Mouse (Mus musculus): ENCODE results near the gene Clec12b. TPM values are rescaled to one million over a fixed set of nuclear protein-coding genes. Genes with fewer than 3 reads are reported as not detected.
"Not testable (repeated sequence)": the region's sequence is repeated elsewhere in the genome, so short reads cannot be mapped to it uniquely, and the experiment has no call there.

Gene Clec12b
- polyA plus RNA-seq, 1 experiment from 2014 or later, result 0.10 TPM

DNA sequence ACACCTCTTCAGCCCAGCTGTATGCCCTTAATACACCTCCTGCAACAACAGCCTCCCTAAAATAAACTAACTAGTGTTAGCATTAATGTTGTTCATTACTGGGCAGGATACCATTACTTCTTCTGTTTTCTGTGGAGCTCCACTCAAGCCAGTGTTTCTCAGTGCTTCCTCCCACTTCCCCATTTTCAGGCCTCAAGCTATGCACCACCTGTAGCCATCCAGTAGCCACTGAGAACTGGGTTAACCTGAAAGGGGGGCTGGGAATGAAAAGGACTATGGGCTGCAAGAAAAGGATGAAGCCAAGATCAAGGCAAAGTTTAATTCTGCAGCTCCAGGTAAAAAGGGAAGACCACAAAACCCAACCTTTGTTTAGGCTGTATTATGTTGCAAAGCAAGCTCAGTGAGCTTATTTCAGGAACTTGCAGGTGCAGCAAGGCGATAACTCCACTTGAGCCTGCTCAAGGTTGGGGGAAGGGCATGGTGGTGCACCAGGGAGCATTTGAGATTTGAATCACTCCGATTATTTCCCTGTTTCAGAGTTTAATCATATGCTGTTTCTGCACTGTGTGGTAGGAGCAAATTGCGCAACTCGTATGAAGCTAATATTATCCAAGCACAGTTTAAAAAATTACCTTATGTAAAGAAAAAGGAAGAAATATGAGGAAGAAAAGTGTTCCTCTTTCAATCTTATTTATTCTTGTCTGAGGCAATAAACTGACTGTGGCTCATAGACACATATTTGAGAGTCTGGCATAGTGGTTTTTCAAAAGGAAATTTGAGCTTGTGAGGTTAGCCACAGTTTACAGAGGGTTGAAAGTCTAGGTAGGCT, 35.9 kb downstream of the Clec12b start:
- peak; percentile 96 for ATAC-seq
- Histone ChIP-seq H3K27me3 (replicated peaks; ENCODE audit: control insufficient read depth, insufficient read depth, low read length) (no peaks in the 10 kb centered on the region), H3K27ac (ENCODE audit: low read length) (no peak overlapping the region), H3K9ac (ENCODE audit: low read depth, low read length) (no peak overlapping the region), H3K36me3 (ENCODE audit: control insufficient read depth, insufficient read depth, low read length) (no peaks in the 10 kb centered on the region), H3K4me3 (ENCODE audit: low read length) (no peak overlapping the region), H3K4me1 (ENCODE audit: control insufficient read depth, insufficient read depth, low read length) (no peaks in the 10 kb centered on the region), H3K9me3 (ENCODE audit: control insufficient read depth, low read length) (peaks cover 5% of the 10 kb centered on the region), H3K4me2 (ENCODE audit: low read depth, low read length) (no peak overlapping the region)
- 48% methylated on average over 4 of the region's 4 CpGs for WGBS

DNA sequence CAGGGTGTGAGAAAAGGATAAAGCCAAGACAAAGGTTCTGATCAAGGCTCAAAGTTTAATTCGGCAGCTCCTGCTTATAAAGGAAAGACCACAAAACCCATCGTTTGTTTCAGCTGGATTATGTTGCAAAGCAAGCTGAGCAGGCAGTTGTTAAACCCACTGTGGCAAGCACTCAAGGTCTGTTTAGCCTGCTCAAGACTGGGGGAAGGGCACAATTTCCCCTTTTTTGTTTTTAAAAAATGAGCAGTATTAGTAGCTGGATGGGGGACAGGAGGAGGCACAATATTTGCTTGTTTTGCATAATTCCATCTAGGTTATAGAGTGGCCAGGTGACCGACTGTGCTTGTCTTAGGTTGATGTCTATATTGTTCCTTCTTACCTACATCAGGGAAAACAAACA, 41.3 kb downstream of the Clec12b start:
- peaks cover 5% of the 10 kb centered on the region for H3K9me3 ChIP-seq (ENCODE audit: control insufficient read depth, low read length)
- H3K36me3 ChIP-seq (ENCODE audit: control insufficient read depth, insufficient read depth, low read length), result no peaks in the 10 kb centered on the region
- H3K4me1 ChIP-seq (ENCODE audit: control insufficient read depth, insufficient read depth, low read length), result no peaks in the 10 kb centered on the region
- H3K27me3 ChIP-seq (replicated peaks; ENCODE audit: control insufficient read depth, insufficient read depth, low read length), result no peaks in the 10 kb centered on the region
- no peak for ATAC-seq
- no peak overlapping the region for H3K4me3 ChIP-seq (ENCODE audit: low read length)
- WGBS, result 78% methylated on average over 3 of the region's 3 CpGs
- no peak overlapping the region for H3K27ac ChIP-seq (ENCODE audit: low read length)
- no peak overlapping the region for H3K4me2 ChIP-seq (ENCODE audit: low read depth, low read length)
- no peak overlapping the region for H3K9ac ChIP-seq (ENCODE audit: low read depth, low read length)

- H3K9ac ChIP-seq (ENCODE audit: low read depth, low read length); H3K4me1 ChIP-seq (ENCODE audit: control insufficient read depth, insufficient read depth, low read length); H3K27me3 ChIP-seq (replicated peaks; ENCODE audit: control insufficient read depth, insufficient read depth, low read length); H3K9me3 ChIP-seq (ENCODE audit: control insufficient read depth, low read length); H3K4me3 ChIP-seq (ENCODE audit: low read length); H3K36me3 ChIP-seq (ENCODE audit: control insufficient read depth, insufficient read depth, low read length); ATAC-seq; H3K4me2 ChIP-seq (ENCODE audit: low read depth, low read length); H3K27ac ChIP-seq (ENCODE audit: low read length): not testable (repeated sequence)
- whole genome bisulfite sequencing, result 76% methylated on average over 4 of the region's 4 CpGs
Observed at GRCm38 (mm10) chr6:129342391-129342790, 43.3 kb downstream of the Clec12b start, which contains the start of gene Clec12a. Clec12a (plus strand) TSS chr6:129342691.

DNA sequence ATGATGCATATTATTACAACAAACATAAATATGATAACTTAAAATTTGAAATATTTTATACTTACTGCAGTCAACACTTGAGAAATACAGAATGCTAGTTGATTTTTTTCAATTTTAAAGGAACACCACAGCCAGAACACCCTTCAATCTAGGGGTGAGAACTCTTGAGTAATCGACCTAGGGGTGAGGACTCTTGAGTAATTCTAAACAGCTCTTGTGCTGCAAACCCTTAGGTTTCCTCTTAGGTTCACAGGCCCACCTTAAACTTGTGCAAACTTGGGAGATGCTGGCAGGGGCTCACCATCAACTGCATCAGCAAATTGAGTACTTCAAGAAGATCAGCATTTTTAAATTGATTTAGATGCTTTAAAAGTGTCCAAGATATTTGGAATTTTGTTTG, 47.9 kb downstream of the Clec12b start:
- H3K9ac ChIP-seq (ENCODE audit: low read depth, low read length), result no peak overlapping the region
- no peaks in the 10 kb centered on the region for H3K9me3 ChIP-seq (ENCODE audit: control insufficient read depth, low read length)
- no peaks in the 10 kb centered on the region for H3K27me3 ChIP-seq (replicated peaks; ENCODE audit: control insufficient read depth, insufficient read depth, low read length)
- H3K27ac ChIP-seq (ENCODE audit: low read length), result no peak overlapping the region
- no peaks in the 10 kb centered on the region for H3K36me3 ChIP-seq (ENCODE audit: control insufficient read depth, insufficient read depth, low read length)
- H3K4me2 ChIP-seq (ENCODE audit: low read depth, low read length), result no peak overlapping the region
- H3K4me1 ChIP-seq (ENCODE audit: control insufficient read depth, insufficient read depth, low read length), result no peaks in the 10 kb centered on the region
- WGBS, result 82% methylated on average over 1 of the region's 1 CpGs
- no peak for ATAC-seq
- no peak overlapping the region for H3K4me3 ChIP-seq (ENCODE audit: low read length)

DNA sequence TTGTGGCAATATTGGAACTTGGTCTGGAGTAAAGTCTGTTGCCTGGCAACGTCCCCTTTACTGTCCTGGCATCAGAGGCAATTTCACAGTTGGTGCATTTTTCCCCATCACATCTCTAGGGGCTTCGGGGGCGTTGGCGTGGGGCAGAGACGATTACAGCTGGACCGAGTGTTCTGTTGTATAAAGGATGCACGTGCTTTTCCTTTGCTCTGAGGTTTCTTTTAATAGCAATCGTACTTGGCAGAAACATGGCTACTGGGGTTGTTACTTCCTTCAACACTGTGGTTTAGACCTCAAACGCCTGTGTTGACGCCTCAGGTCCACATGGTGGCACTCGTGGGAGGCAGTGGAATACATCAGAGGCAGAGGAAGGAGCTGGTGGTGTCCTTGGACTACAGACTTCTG, 52.0 kb downstream of the Clec12b start:
- 35% methylated on average over 11 of the region's 11 CpGs for WGBS
- H3K4me2 ChIP-seq (ENCODE audit: low read depth, low read length), result no peak overlapping the region
- no peaks in the 10 kb centered on the region for H3K36me3 ChIP-seq (ENCODE audit: control insufficient read depth, insufficient read depth, low read length)

DNA sequence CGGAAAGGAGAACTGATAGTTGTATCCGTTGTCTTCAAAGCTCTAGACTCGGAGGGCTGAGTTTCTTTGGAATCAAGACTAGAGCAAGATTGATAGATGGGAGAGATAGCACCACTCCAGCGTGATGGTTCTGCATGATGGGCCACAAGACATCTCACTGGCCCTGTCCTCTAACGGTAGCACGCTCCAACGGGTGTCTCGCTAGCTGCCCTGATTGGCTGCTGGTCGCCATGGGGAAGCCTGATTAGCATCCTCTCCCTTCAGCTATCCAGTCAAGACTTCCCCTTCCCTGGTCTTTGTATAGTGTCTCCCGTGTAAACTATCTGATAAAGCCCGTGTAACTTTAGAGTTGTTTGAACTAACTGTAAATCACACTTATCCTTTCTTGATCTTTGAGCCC, 54.1 kb downstream of the Clec12b start, which contains the start of gene 4922502D21Rik:
TSS of gene 4922502D21Rik (minus strand) at position 187 of the 400 bp plus-strand sequence.
- Histone ChIP-seq H3K9me3 (ENCODE audit: control insufficient read depth, low read length) (no peaks in the 10 kb centered on the region), H3K4me1 (ENCODE audit: control insufficient read depth, insufficient read depth, low read length) (no peaks in the 10 kb centered on the region), H3K4me2 (ENCODE audit: low read depth, low read length) (no peak within 1 kb of the TSS), H3K36me3 (ENCODE audit: control insufficient read depth, insufficient read depth, low read length) (no peaks in the 10 kb centered on the region), H3K9ac (ENCODE audit: low read depth, low read length) (no peak within 1 kb of the TSS), H3K27ac (ENCODE audit: low read length) (no peak within 1 kb of the TSS), H3K4me3 (ENCODE audit: low read length) (no peak within 1 kb of the TSS), H3K27me3 (replicated peaks; ENCODE audit: control insufficient read depth, insufficient read depth, low read length) (no peaks in the 10 kb centered on the region)
- ATAC-seq, result no peak
- WGBS, result 51% methylated on average over 11 of the region's 11 CpGs

More for the DNA sequence above, 52.0 kb downstream of the Clec12b start:
- H3K9me3 ChIP-seq (ENCODE audit: control insufficient read depth, low read length), result no peaks in the 10 kb centered on the region
- H3K9ac ChIP-seq (ENCODE audit: low read depth, low read length), result no peak overlapping the region
- peak; percentile 88 for ATAC-seq
- H3K4me3 ChIP-seq (ENCODE audit: low read length), result no peak overlapping the region
- H3K4me1 ChIP-seq (ENCODE audit: control insufficient read depth, insufficient read depth, low read length), result no peaks in the 10 kb centered on the region
- no peaks in the 10 kb centered on the region for H3K27me3 ChIP-seq (replicated peaks; ENCODE audit: control insufficient read depth, insufficient read depth, low read length)
- no peak overlapping the region for H3K27ac ChIP-seq (ENCODE audit: low read length)

GRCm38 (mm10) chr6:129326568-129327150, 59.0 kb downstream of the Clec12b start:
- no peak overlapping the region for H3K4me2 ChIP-seq (ENCODE audit: low read depth, low read length)
- no peaks in the 10 kb centered on the region for H3K4me1 ChIP-seq (ENCODE audit: control insufficient read depth, insufficient read depth, low read length)
- no peaks in the 10 kb centered on the region for H3K27me3 ChIP-seq (replicated peaks; ENCODE audit: control insufficient read depth, insufficient read depth, low read length)
- no peaks in the 10 kb centered on the region for H3K36me3 ChIP-seq (ENCODE audit: control insufficient read depth, insufficient read depth, low read length)
- no peak overlapping the region for H3K27ac ChIP-seq (ENCODE audit: low read length)
- H3K9me3 ChIP-seq (ENCODE audit: control insufficient read depth, low read length), result no peaks in the 10 kb centered on the region
- 62% methylated on average over 13 of the region's 13 CpGs for WGBS
- no peak for ATAC-seq
- no peak overlapping the region for H3K9ac ChIP-seq (ENCODE audit: low read depth, low read length)
- no peak overlapping the region for H3K4me3 ChIP-seq (ENCODE audit: low read length)

- Histone ChIP-seq H3K27me3 (replicated peaks; ENCODE audit: control insufficient read depth, insufficient read depth, low read length) (no peaks in the 10 kb centered on the region), H3K4me3 (ENCODE audit: low read length) (no peak overlapping the region), H3K4me2 (ENCODE audit: low read depth, low read length) (no peak overlapping the region), H3K36me3 (ENCODE audit: control insufficient read depth, insufficient read depth, low read length) (no peaks in the 10 kb centered on the region), H3K9ac (ENCODE audit: low read depth, low read length) (no peak overlapping the region), H3K4me1 (ENCODE audit: control insufficient read depth, insufficient read depth, low read length) (no peaks in the 10 kb centered on the region), H3K27ac (ENCODE audit: low read length) (no peak overlapping the region), H3K9me3 (ENCODE audit: control insufficient read depth, low read length) (no peaks in the 10 kb centered on the region)
- ATAC-seq, result no peak
- 68% methylated on average over 1 of the region's 1 CpGs for WGBS
Observed at GRCm38 (mm10) chr6:129326016-129326415, 59.7 kb downstream of the Clec12b start.

All from intestine, embryonic 16.5 days (tissue).